Mouse (Mus musculus) 3134 (cell line): ENCODE measurements around the gene Cplx3.

ENCODE experiments used
- DNase-seq: peaks from one replicate; pipeline ENCODE4 v3.0.0-alpha.2; 2011; ENCODE audit warnings: low spot score; ENCODE audit not compliant: insufficient read length; ENCODE audit errors: extremely low read depth

Gene Cplx3

DNA sequence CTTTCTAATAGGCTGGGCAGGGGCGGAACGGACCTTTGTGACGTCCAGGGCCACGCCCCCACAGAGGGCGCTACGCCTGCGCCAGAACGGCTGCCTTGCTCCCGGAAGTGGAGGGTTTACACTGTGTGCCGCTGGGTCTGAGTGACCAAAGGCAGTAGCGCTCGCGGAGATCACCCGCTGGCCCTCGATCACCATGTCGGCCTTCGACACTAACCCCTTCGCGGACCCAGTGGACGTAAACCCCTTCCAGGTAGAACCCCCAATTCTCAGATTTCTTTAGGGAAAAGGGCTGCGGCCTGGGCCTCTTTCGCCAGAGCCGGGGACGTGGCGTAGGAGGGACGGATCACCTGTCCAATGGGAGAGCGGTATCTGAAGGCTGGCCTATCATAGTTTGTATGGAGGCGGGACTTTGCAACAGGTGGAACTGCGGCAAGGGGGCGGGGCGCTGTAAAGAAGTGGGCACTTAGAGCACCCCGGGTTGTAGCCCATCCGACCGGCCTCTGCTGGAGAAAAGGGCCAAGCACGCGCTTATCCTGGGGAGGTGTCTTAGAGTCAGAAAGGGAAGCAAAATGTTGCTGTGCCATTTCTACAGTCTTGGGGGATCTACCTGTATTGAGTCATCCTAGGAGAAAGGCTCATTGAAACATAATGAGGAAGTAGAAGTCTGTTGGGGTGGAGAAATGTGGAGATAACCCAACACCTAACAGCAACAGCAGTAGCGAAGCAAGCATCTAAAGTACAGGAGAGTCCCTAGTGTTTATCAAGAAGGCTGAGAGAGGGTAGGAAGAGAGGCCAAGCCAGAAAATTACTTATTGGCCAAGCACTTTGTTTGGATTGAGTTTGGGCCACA, 45.0 kb downstream of the Cplx3 start, which contains the start of gene Scamp2:
Scamp2 (plus strand) TSS at position 83 of the 850 bp plus-strand sequence.
- peak; percentile 95 for DNase-seq

DNA sequence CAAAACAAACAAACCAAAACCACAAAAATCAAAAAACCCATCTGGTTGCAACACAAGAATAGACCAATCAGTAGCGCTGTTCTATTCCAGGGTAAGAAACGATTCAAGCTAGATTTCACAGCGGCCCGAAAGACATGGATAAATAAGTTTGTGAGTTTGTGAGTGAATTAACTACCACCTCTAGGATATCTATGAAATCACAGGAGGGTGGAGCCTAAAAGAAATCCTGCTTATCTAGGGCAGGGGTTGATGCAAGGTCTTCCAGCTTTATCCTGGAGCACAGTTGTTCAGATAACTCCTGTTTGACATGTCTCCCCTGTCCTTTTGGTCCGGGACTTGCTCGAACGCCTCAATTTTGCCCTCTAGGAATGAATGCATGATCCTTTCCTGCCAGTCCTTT, 45.8 kb downstream of the Cplx3 start:
- no peak for DNase-seq

DNA sequence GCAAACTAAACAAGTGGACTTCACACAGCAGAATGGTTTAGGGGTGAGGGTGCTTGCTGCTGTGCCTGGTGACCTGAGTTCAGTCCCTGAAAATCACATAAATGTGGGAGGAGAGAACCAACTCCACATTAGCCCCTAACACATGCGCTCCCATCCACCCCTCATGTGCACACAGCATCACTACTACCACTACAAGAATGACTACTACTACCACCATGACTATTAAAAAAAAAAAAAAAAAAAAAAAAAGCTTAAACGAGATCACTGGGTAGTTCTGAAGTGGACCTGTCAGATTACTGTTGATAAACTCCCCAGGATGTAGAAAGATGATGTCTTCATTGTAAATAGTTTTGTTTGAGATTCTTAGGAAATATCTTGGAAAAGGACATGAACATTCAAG, 46.5 kb downstream of the Cplx3 start:
- DNase-seq = no peak

DNA sequence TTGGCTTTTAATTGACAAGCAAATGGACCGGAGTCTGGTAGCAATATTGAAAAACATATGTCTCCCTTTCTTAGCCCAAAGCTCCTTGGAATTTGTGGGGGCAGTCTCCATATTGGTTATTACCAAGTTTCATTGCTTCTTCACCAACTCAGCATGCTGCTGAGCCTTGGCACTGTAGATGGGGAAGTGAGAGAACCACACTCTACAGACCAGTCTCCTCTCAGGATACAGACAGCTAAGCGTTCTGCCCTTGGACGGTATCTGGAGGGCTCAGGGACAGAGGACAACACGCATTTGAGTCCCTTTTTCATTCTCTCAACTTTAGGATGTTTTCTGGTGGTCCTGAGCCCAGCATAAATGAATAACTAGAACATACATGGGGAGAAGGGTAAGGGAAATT, 47.5 kb downstream of the Cplx3 start:
- no peak for DNase-seq

DNA sequence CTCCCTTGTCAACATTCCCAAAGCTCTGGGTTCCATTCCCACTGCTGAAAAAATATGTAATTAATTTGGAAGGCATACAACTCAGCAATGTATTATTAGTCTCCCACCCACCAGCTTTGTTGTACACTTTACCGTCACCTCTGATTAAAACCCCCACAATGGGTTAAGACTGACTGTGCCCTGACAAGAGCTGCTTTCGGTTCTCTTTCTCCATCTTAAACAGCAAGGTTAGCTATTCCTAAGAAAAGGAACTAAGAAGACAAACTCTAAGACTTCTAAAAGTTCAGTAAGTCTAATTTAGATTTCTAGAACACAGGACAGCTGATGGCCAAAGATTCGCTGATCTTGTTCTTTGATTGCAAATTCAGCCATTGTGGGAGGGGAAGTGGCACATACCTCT, 48.9 kb downstream of the Cplx3 start:
- DNase-seq = no peak

DNA sequence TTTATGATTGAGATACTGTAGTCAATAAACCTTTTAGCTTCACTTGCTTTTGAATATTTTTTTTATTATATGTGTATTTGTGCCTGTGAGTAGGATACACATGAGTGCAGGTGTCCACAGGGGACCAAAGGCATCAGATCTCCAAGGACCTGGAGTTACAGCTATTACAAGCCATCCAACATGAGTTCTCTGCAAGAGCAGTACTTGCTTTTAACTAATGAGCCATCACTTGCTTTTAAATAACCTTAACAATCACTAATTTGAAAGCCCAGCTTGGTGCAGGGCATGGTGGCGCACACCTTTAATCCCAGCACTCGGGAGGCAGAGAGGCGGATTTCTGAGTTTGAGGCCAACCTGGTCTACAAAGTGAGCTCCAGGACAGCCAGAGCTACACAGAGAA, 51.3 kb downstream of the Cplx3 start:
- DNase-seq = no peak

DNA sequence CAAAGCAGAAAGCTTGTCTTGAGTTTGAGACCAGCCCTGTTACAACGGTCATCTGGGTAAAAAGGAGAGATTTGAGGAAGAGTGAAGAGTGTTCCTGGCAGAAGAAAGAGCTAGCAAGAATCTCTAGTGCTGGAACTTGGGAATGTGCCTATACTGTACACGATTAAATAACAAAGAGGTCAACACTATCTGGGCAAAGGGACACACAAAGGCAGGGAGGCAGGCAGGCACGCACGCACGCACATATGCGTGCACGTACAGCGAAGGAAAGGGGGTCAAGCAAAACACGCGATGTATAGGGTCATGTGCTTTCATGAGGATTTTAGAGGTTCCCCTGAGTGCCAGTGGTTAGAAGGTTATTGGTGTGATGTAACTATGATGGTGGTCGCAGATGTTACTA, 53.0 kb downstream of the Cplx3 start:
- no peak for DNase-seq

DNA sequence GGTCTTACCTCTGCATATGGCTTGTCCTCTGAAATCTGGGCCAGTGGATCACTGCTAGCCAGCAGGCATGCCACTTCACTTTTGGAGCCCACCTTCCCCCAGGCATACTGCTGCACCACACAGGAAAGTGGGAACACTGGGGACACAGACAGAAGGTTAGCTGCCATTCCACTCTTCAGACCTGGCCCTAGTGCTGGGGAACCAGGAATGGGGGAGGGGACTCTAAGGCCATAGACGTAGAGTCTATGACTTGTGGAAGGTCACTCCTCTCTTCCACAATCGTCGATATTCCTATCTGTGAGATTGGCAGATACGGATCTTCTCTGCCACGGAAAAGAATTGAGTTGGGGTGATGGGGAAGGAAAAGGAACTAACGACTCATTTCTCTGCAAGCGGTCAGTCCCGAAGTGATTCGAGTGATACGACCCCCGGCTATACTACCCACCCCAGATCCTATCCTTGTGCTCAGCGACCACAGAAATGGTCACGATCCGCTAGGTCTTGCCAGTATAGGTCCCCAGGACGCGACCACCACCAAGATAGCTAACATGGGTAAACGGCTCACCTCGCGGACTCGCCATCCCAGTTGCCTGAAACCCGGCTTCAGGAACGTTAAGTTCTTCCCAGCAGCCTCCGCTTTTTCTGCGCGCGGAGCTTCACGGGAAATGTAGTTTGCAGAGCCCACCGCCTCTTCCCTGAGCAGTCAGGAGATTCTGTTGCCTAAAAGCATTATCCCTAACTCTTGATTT, 53.8 kb downstream of the Cplx3 start, which contains the start of gene Mpi:
Mpi (minus strand) TSS at position 625 of the 749 bp plus-strand sequence.
- DNase-seq = peak; percentile 59

DNA sequence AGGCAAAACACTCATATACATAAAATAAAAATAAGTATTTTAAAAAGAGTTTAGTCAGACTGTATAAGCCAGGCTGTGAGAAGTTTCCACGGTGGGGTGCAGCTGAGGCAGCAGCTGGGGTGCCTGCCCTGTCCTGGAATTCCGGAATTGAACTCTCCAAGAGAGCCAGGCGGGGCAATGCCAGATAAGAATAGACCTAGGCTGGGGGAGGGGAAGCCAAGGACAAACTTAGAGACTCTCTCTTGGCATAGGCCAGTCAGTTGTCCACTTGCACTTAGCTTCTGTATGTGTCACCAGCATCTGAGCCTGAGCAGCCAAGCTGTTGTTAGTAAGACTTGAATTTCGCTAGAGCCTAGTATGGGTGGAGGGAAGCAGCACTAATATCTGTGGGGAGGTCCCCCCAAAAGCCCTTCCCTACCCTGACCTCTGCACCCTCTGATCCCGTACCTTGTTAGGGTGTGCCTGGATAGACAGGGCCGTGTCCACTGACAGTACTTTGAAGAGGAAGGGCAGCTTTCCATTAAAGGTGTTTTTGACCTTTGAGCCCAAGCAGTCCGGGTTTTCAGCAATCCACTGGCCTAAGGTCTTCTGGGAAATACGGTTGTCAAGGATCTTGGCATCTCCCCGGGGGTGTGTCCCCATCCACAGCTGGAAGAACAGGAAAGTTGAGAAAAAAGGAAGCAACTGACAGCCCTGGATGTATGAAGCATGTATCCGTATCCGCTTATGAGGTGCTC, 55.8 kb downstream of the Cplx3 start:
- no peak for DNase-seq
